Mouse (Mus musculus): ENCODE measurements around the gene Unc5b. TPM values are rescaled to one million over a fixed set of nuclear protein-coding genes. Genes with fewer than 3 reads are reported as not detected.
A peak's percentile ranks its signal among the peaks of the same experiment; 100 is the strongest.
"Not testable (repeated sequence)": the region's sequence is repeated elsewhere in the genome, so short reads cannot be mapped to it uniquely, and the experiment has no call there.

Unc5b gene
- 3.2 and 4.2 TPM in 2 replicates for polyA plus RNA-seq (2014; fragmentation: Nextera tagmentation; extraction: Ambion mirVana)

DNA sequence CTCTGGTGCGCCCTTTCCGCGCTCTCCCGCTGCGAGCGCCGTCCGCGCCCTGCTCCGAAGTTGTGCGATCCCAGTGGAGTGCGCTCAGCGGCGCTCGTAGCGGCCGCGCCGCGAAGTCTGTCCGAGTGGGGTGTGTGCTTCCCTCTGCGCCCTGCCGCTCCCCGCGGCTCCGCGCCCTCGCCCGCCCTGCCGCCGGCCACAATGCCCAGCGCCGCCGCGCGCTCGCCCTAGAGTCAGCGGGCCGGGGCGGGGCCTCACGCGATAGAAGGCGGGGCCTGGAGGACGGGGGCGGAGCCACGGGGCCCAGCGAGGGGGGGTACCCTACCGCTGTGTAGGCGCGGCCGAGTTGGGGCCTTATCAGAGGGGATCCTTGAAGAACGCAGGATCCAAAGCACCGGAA is at the start of gene Unc5b:
Unc5b (minus strand) TSS at position 203 of the 400 bp plus-strand sequence.
- Histone ChIP-seq H3K27me3 (replicated peaks; ENCODE audit: control insufficient read depth, insufficient read depth, low read length) (peaks cover 81% of the 10 kb centered on the region), H3K4me3 (ENCODE audit: low read depth, low read length) (peak within 1 kb of the TSS; percentile 62)

DNA sequence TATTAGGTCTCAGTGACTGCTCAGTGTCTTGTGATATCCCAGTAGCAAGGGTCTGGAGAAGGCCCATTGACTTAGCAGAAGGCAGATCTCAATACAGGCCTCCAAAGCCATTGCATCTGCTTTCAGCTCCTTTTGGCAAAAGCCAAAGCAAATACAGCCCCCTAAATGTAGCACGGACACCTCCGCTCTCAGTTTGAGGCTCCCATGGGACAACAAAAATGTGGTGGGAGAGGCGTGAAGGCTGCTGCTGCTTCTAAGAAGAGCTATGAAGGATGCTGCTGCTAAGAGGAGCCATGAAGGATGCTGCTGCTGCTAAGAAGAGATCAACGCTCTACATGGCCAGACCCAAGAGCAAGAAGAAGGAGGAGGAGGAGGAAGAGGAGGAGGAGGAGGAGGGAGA is 48.4 kb upstream of the Unc5b start:
- no peaks in the 10 kb centered on the region for H3K4me1 ChIP-seq (replicated peaks; ENCODE audit: control insufficient read depth, insufficient read depth, low read length)
- H3K27me3 ChIP-seq (replicated peaks; ENCODE audit: control insufficient read depth, insufficient read depth, low read length), result no peaks in the 10 kb centered on the region
- no peak overlapping the region for H3K27ac ChIP-seq (ENCODE audit: low read depth, low read length)
- H3K9me3 ChIP-seq (ENCODE audit: control insufficient read depth, low read length), result no peaks in the 10 kb centered on the region
- no peak overlapping the region for H3K9ac ChIP-seq (ENCODE audit: low read depth, low read length)
- DNase-seq (ENCODE audit: low spot score) (no peak), ATAC-seq (replicated peaks; ENCODE audit: low FRiP score) (no peak)
- no peak overlapping the region for H3K4me3 ChIP-seq (ENCODE audit: low read depth, low read length)
- WGBS, result 86% methylated on average over 4 of the region's 4 CpGs
- no peaks in the 10 kb centered on the region for H3K36me3 ChIP-seq (ENCODE audit: control insufficient read depth, insufficient read depth, low read length)
- no peak overlapping the region for H3K4me2 ChIP-seq

More for the DNA sequence above, at the start of gene Unc5b:
- DNase-seq (ENCODE audit: low spot score), result peak; percentile 81
- Histone ChIP-seq H3K4me2 (peak within 1 kb of the TSS; percentile 80), H3K9me3 (ENCODE audit: control insufficient read depth, low read length) (no peaks in the 10 kb centered on the region), H3K9ac (ENCODE audit: low read depth, low read length) (peak within 1 kb of the TSS; percentile 58), H3K4me1 (replicated peaks; ENCODE audit: control insufficient read depth, insufficient read depth, low read length) (no peaks in the 10 kb centered on the region; the same call in 1 of the 2 replicates), H3K36me3 (ENCODE audit: control insufficient read depth, insufficient read depth, low read length) (no peaks in the 10 kb centered on the region), H3K27ac (ENCODE audit: low read depth, low read length) (peak within 1 kb of the TSS; percentile 43; the same call in 1 of the 2 replicates)
- ATAC-seq (replicated peaks; ENCODE audit: low FRiP score), result peak; percentile 88
- WGBS, result under 1% methylated on average over 53 of the region's 53 CpGs

- no peak overlapping the region for H3K9ac ChIP-seq (ENCODE audit: low read depth, low read length)
- H3K9me3 ChIP-seq (ENCODE audit: control insufficient read depth, low read length), result no peaks in the 10 kb centered on the region
- WGBS, result 79% methylated on average over 5 of the region's 5 CpGs
- no peak overlapping the region for H3K27ac ChIP-seq (ENCODE audit: low read depth, low read length)
- H3K4me3 ChIP-seq (ENCODE audit: low read depth, low read length), result no peak overlapping the region
- no peak for DNase-seq (ENCODE audit: low spot score)
- H3K36me3 ChIP-seq (ENCODE audit: control insufficient read depth, insufficient read depth, low read length), result no peaks in the 10 kb centered on the region
- no peak overlapping the region for H3K4me2 ChIP-seq
- no peak for ATAC-seq (replicated peaks; ENCODE audit: low FRiP score)
- no peaks in the 10 kb centered on the region for H3K27me3 ChIP-seq (replicated peaks; ENCODE audit: control insufficient read depth, insufficient read depth, low read length)
- H3K4me1 ChIP-seq (replicated peaks; ENCODE audit: control insufficient read depth, insufficient read depth, low read length), result no peaks in the 10 kb centered on the region
Observed at GRCm38 (mm10) chr10:60877075-60877474, 45.7 kb upstream of the Unc5b start.

GRCm38 (mm10) chr10:60875011-60875410 is 43.6 kb upstream of the Unc5b start:
- H3K9me3 ChIP-seq (ENCODE audit: control insufficient read depth, low read length), result no peaks in the 10 kb centered on the region
- ATAC-seq (replicated peaks; ENCODE audit: low FRiP score), result no peak
- no peaks in the 10 kb centered on the region for H3K36me3 ChIP-seq (ENCODE audit: control insufficient read depth, insufficient read depth, low read length)
- 86% methylated on average over 1 of the region's 1 CpGs for WGBS
- H3K4me1 ChIP-seq (replicated peaks; ENCODE audit: control insufficient read depth, insufficient read depth, low read length), result no peaks in the 10 kb centered on the region
- H3K9ac ChIP-seq (ENCODE audit: low read depth, low read length), result no peak overlapping the region
- no peak overlapping the region for H3K27ac ChIP-seq (ENCODE audit: low read depth, low read length)
- no peak overlapping the region for H3K4me3 ChIP-seq (ENCODE audit: low read depth, low read length)
- no peak for DNase-seq (ENCODE audit: low spot score)
- H3K27me3 ChIP-seq (replicated peaks; ENCODE audit: control insufficient read depth, insufficient read depth, low read length), result no peaks in the 10 kb centered on the region
- H3K4me2 ChIP-seq, result no peak overlapping the region

GRCm38 (mm10) chr10:60863318-60863717 is 31.9 kb upstream of the Unc5b start:
- no peak for DNase-seq (ENCODE audit: low spot score)
- Histone ChIP-seq H3K4me3 (ENCODE audit: low read depth, low read length) (no peak overlapping the region), H3K27ac (ENCODE audit: low read depth, low read length) (no peak overlapping the region), H3K9ac (ENCODE audit: low read depth, low read length) (no peak overlapping the region), H3K36me3 (ENCODE audit: control insufficient read depth, insufficient read depth, low read length) (no peaks in the 10 kb centered on the region), H3K4me2 (no peak overlapping the region), H3K9me3 (ENCODE audit: control insufficient read depth, low read length) (no peaks in the 10 kb centered on the region), H3K4me1 (replicated peaks; ENCODE audit: control insufficient read depth, insufficient read depth, low read length) (no peaks in the 10 kb centered on the region), H3K27me3 (replicated peaks; ENCODE audit: control insufficient read depth, insufficient read depth, low read length) (no peaks in the 10 kb centered on the region)
- WGBS, result 77% methylated on average over 6 of the region's 6 CpGs
- ATAC-seq (replicated peaks; ENCODE audit: low FRiP score), result no peak

- Histone ChIP-seq H3K4me1 (replicated peaks; ENCODE audit: control insufficient read depth, insufficient read depth, low read length) (no peaks in the 10 kb centered on the region), H3K27ac (ENCODE audit: low read depth, low read length) (no peak overlapping the region), H3K4me2 (no peak overlapping the region), H3K9ac (ENCODE audit: low read depth, low read length) (no peak overlapping the region), H3K36me3 (ENCODE audit: control insufficient read depth, insufficient read depth, low read length) (no peaks in the 10 kb centered on the region), H3K27me3 (replicated peaks; ENCODE audit: control insufficient read depth, insufficient read depth, low read length) (no peaks in the 10 kb centered on the region), H3K4me3 (ENCODE audit: low read depth, low read length) (no peak overlapping the region), H3K9me3 (ENCODE audit: control insufficient read depth, low read length) (no peaks in the 10 kb centered on the region)
- ATAC-seq (replicated peaks; ENCODE audit: low FRiP score), result no peak
- 67% methylated on average over 25 of the region's 25 CpGs for WGBS
- DNase-seq (ENCODE audit: low spot score), result no peak
Observed at GRCm38 (mm10) chr10:60862477-60863293, 31.3 kb upstream of the Unc5b start.

DNA sequence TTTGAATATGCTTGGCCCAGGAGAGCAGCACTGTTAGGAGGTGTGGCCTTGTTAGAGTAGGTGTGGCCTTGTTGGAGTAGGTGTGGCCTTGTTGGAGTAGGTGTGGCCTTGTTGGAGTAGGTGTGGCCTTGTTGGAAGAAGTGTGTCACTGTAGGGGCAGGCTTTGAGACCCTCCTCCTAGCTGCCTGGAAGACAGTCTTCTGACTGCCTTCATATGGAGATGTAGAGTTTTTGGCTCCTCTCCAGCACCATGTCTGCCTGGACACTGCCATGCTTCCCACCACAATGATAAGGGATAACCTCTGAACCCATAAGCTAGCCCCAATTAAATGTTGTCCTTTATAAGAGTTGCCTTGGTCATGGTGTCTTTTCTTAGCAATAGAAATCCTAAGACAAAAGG is 13.9 kb upstream of the Unc5b start:
- H3K27ac ChIP-seq (ENCODE audit: low read depth, low read length); H3K27me3 ChIP-seq (replicated peaks; ENCODE audit: control insufficient read depth, insufficient read depth, low read length); ATAC-seq (replicated peaks; ENCODE audit: low FRiP score); H3K9ac ChIP-seq (ENCODE audit: low read depth, low read length); H3K4me1 ChIP-seq (replicated peaks; ENCODE audit: control insufficient read depth, insufficient read depth, low read length); H3K4me2 ChIP-seq; H3K36me3 ChIP-seq (ENCODE audit: control insufficient read depth, insufficient read depth, low read length); DNase-seq (ENCODE audit: low spot score); H3K4me3 ChIP-seq (ENCODE audit: low read depth, low read length); H3K9me3 ChIP-seq (ENCODE audit: control insufficient read depth, low read length): not testable (repeated sequence)

- DNase-seq (ENCODE audit: low spot score), result no peak
- WGBS, result 59% methylated on average over 19 of the region's 19 CpGs
- ATAC-seq (replicated peaks; ENCODE audit: low FRiP score), result no peak
- Histone ChIP-seq H3K36me3 (ENCODE audit: control insufficient read depth, insufficient read depth, low read length) (no peaks in the 10 kb centered on the region), H3K4me1 (replicated peaks; ENCODE audit: control insufficient read depth, insufficient read depth, low read length) (no peaks in the 10 kb centered on the region), H3K4me2 (no peak overlapping the region), H3K9ac (ENCODE audit: low read depth, low read length) (no peak overlapping the region), H3K9me3 (ENCODE audit: control insufficient read depth, low read length) (no peaks in the 10 kb centered on the region), H3K4me3 (ENCODE audit: low read depth, low read length) (no peak overlapping the region), H3K27me3 (replicated peaks; ENCODE audit: control insufficient read depth, insufficient read depth, low read length) (peaks cover 10% of the 10 kb centered on the region), H3K27ac (ENCODE audit: low read depth, low read length) (no peak overlapping the region)
Observed at GRCm38 (mm10) chr10:60838816-60839215, 7.4 kb upstream of the Unc5b start.

DNA sequence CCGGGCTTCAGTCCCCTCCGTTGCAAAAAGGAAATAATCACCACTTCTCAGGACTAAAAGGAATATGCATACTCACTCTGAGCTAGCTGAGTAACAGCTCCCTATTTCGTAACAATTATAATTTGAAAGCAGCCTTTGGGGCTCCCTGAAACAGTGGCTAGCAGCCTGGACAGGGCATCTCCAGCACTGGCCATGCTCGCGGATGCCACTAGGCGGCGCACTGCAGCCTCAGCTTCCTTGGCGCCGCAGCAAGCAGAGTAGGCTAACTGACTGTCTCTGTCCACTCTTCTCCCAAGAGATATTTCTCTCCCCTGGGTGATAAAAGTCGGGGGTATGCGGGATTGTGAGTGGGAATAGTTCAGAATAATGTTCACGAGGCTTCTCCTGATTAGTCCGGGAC is 3.6 kb upstream of the Unc5b start:
- H3K4me1 ChIP-seq (replicated peaks; ENCODE audit: control insufficient read depth, insufficient read depth, low read length), result no peaks in the 10 kb centered on the region; the same call in 1 of the 2 replicates
- peaks cover 45% of the 10 kb centered on the region for H3K27me3 ChIP-seq (replicated peaks; ENCODE audit: control insufficient read depth, insufficient read depth, low read length)
- no peaks in the 10 kb centered on the region for H3K36me3 ChIP-seq (ENCODE audit: control insufficient read depth, insufficient read depth, low read length)
- H3K4me3 ChIP-seq (ENCODE audit: low read depth, low read length), result no peak overlapping the region
- 4% methylated on average over 13 of the region's 13 CpGs for WGBS
- H3K9ac ChIP-seq (ENCODE audit: low read depth, low read length), result no peak overlapping the region
- DNase-seq (ENCODE audit: low spot score) (no peak), ATAC-seq (replicated peaks; ENCODE audit: low FRiP score) (no peak)
- no peaks in the 10 kb centered on the region for H3K9me3 ChIP-seq (ENCODE audit: control insufficient read depth, low read length)
- no peak overlapping the region for H3K27ac ChIP-seq (ENCODE audit: low read depth, low read length)
- no peak overlapping the region for H3K4me2 ChIP-seq
